Mouse (Mus musculus): ENCODE measurements around the gene Elmo1.

DNA sequence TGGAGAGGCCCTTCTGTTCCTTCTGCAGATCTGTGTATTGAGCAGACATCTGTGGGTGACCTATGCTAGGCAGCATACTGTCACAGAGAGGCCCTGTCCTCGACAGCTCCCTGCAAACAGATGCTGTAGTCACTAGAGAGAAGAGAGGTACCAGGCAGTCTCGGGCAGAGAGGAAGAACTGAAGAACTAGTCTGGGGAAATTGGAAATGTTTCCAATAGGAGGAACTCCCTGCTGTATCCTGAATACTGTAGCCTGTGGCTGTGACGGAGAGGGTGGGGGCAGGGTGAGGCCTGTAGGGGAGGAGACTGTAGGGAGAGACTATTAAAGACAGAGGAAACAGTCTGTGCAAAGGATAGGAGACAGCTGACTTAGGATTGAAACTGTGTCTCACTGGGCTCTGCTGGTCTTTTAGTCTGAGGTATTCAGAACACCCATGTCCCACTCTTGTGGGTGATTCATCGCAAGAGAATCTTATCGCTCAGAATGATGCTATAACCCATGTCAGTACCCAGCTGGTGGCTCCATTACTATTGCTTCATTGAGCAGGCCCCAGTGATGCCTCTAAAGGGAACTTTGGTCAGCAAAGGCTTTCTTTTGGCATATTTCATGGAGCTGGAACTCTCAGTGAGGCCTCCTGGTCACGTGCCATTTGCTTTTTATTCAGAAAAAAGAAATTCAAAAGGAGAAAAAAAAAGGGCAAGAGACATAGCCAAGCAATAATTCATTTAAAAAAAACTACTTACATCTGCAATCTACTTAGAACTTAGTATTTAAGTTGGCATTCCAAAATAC lies 43.4 kb downstream of the Elmo1 start:
- TF ChIP-seq CTCF (IDR thresholded peaks at IDR 0.05; ENCODE audit: low read depth, low read length) (no peak), EP300 (IDR thresholded peaks at IDR 0.05; ENCODE audit: insufficient read depth, low read depth, low read length) (no peak)

All from ES-Bruce4 (cell line).